Mouse (Mus musculus) CD4-positive, CD25-positive, alpha-beta regulatory T cell (primary cell): ENCODE data around the gene Snrk. TPM values are rescaled to one million over a fixed set of nuclear protein-coding genes. Genes with fewer than 3 reads are reported as not detected.

ENCODE experiments used
- polyA plus RNA-seq: library from polyadenylated mRNA; unstranded; fragments of 100-300 nt; shearing (Covaris generic); gene quantifications from one replicate; pipeline ENCODE4 v1.2.1, GENCODE M21; 2017

Gene Snrk
- 142 TPM for polyA plus RNA-seq

GRCm38 (mm10) chr9:122117112-122117616, at the start of gene Snrk:
Gene Snrk, plus strand, starts transcription at chr9:122117266.

Other genes with a start within 250 kb of the Snrk start
- not detected for gene Ackr2, start 218.9 kb upstream of the Snrk start, polyA plus RNA-seq
- gene Cyp8b1, start 201.0 kb upstream of the Snrk start, polyA plus RNA-seq, result not detected
- gene Fam198a, start 166.3 kb upstream of the Snrk start, polyA plus RNA-seq, result 0.16 TPM
- gene Pomgnt2, start 120.2 kb upstream of the Snrk start, polyA plus RNA-seq, result 0.18 TPM
- gene Ano10, start 177.2 kb downstream of the Snrk start, polyA plus RNA-seq, result 35.4 TPM
- 15.1 TPM for gene Abhd5, start 234.3 kb downstream of the Snrk start, polyA plus RNA-seq